Mouse (Mus musculus) monocyte, adult 5-6 weeks (primary cell): ENCODE measurements around the gene Aldh3a1. TPM values are rescaled to one million over a fixed set of nuclear protein-coding genes. Genes with fewer than 3 reads are reported as not detected.

Experiments used
- ATAC-seq: fragments of 153-309, 156-312 bp; replicated peaks from 2 replicates; pipeline ENCODE4 v1.8.0; 2017; ENCODE audit warnings: mild to moderate bottlenecking; ENCODE audit not compliant: low TSS enrichment, insufficient number of reproducible peaks, severe bottlenecking, poor library complexity, low FRiP score
- total RNA-seq: library from RNA; stranded (forward); fragments of 200-1000, 200-491, 200-594 nt; gene quantifications from 3 replicates; pipeline ENCODE4 v1.2.3, GENCODE M21; 2017

Gene Aldh3a1
- total RNA-seq, 1 experiment from 2014 or later, result not detected

DNA sequence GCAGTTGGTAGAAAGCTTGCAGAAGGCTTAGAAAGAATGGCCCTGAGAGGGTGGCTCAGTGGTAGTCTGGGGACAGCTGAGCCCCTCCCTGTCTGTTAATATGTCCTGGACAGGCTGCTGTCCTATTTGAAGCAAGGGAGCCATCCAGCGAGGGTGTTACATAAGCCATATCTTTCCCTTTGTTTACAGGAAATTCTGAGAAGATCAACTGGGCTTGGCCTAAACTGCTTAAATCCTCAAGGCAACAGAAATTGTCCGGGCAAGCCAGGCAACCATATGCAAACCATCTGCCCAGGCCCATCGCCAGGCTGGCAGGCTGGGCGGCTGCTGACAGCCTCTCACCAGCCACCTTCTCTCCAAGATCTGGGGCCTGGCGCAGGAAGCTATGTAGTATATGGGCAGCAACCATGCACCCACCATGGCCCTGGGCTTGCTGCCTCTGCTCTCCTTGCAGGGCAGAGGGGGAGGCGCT is 18.6 kb downstream of the Aldh3a1 start:
- ATAC-seq, result no peak

- ATAC-seq, result no peak
Measured at GRCm38 (mm10) chr11:61227816-61228215, 20.5 kb downstream of the Aldh3a1 start.

DNA sequence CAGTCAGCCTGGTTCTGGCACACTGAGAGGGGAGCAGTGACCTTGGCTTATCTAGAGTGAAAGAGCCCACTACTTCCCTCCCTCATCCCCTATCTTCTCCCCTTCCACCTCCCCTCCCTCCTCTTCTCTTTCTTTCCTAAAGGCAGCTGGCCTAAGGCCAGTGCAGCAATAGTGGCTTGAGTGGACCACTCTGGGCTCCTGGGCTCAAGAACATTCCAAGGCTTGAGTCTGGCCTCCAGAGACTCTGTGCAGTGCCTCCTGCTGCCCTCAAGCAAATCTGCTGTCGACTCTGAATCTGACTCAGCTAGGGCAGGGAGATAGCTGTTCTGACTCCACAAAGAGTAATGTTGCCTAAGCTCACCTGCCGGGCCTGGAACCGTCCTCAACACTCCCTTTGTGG is 21.1 kb downstream of the Aldh3a1 start:
- ATAC-seq, result no peak

GRCm38 (mm10) chr11:61231329-61231728 is 24.0 kb downstream of the Aldh3a1 start:
- peak; percentile 90 for ATAC-seq

GRCm38 (mm10) chr11:61234174-61234573 is 26.8 kb downstream of the Aldh3a1 start:
- ATAC-seq, result no peak

DNA sequence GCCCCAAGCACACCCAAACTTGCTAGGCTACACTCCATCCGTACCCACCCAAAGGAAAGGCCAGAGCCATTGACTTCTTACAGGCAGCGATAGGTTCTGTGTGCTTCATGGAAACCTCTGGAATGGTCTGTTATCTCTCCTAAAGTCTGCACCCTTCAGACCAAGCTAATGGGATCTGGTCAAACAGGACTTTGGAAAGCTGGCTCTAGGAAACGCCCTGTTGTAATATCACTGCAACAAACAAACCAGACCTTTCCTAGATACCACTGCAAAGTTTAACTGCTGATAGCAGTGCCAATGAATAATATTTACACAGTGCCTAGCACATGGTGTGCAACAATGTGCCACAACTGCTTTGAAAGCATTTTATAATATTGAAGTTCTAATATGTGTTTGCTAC is 28.7 kb downstream of the Aldh3a1 start:
- no peak for ATAC-seq

- ATAC-seq, result no peak
Measured at GRCm38 (mm10) chr11:61244406-61244805, 37.1 kb downstream of the Aldh3a1 start.

GRCm38 (mm10) chr11:61251741-61252140 is 44.4 kb downstream of the Aldh3a1 start:
- ATAC-seq, result no peak

- ATAC-seq, result no peak
Measured at GRCm38 (mm10) chr11:61252807-61253206, 45.5 kb downstream of the Aldh3a1 start.

DNA sequence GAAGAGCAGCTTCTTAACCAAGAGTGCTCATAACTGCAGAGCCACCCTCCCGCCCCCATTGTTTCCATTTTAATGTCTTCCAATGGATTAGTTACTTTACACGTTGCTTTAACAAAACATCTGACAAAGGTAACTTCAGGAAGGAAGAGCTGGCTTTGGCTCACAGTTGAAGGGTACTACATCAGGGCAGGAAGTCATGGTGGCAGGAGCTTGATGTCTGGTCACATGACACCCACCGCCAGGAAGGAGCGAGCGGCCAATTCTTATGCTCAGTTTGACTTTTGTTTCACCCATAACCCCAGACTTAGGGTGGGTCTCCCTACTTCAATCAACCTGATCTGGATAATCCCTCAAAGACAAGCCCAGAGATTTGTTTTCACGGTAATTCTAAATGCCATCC is 51.8 kb downstream of the Aldh3a1 start:
- no peak for ATAC-seq

GRCm38 (mm10) chr11:61262516-61262915 is 55.2 kb downstream of the Aldh3a1 start:
- ATAC-seq, result no peak

DNA sequence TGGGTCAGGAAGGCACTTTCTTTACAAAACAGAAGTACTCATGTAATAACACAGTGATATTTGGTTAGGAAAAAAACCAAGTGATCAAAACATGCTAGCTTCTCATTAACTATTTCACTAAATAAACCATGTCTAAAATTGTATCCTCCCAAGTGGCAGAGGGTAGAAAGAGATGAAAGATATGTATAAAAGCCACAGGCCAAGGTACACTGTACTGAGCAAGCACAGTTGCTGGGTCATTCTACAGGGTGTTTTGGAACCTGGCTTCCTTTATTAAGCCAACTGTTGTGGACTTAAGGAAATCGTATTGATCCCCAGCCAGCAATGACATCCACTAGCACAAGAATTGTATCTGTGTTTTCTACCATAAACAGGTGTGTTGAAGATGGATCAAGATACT is 56.5 kb downstream of the Aldh3a1 start:
- ATAC-seq, result no peak

DNA sequence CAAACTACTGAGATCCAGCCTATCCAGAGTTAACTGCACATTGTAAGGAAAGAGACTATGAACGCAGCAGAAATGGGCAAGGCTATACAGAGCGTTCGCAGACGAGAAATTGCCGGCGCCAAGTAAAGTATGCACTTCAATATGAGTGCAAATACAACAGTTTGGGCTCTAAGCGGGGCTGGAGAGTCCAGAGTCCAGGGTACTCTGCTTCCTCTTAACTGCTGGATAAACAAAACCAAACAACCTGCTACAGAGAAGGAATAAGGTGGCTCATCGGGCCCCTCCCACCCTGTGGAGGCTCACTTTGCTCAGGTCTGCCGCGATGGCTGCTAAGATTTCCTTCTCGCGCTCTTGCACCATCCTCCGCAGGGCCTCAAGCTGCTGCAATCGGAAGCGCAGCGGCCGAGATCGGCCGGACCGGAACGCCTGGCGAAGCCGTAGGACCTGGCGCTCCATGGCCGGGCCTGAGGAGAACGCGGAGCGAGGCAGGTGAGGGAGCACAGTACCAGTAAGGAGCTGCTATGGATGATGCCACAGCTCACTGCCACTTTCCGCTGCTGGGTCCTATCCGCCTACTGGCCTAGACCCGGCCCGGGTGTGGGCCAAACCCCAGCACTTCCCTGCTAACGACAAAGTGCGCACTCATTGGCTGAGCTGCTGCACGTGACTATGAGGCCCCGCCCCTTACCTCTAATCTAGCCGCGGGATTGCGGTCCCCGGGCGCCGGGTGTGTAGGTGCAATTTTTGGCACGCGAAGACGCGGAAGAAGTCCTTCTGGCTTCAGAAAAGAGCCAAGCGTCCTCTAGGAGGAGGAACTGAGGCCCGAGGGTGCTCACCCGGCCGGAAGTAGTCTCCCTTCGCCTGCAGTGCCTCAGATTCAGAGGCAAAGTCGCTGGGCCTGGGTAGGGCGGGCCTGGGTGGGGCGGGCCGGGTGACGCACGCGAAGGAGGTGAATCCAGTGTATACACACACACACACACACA is 59.5 kb downstream of the Aldh3a1 start, which contains the start of gene Aldh3a2:
Aldh3a2 (minus strand) TSS at position 914 of the 983 bp plus-strand sequence.
- ATAC-seq, result peak; percentile 98

Other genes with a start within 250 kb of the Aldh3a1 start
- not detected in 3 replicates for gene Kcnj12, start 185.0 kb upstream of the Aldh3a1 start, total RNA-seq
- 39.9 to 75.6 TPM (median 53.5 TPM) in 3 replicates for gene Tnfrsf13b, start 80.8 kb upstream of the Aldh3a1 start, total RNA-seq
- 40.7 to 65.8 TPM (median 44.4 TPM) in 3 replicates for gene Usp22, start 32.5 kb upstream of the Aldh3a1 start, total RNA-seq
- 54.7 to 73.1 TPM (median 66.9 TPM) in 3 replicates for gene Aldh3a2, start 59.9 kb downstream of the Aldh3a1 start, total RNA-seq
- not detected in 3 replicates for gene Slc47a2, start 135.3 kb downstream of the Aldh3a1 start, total RNA-seq
- gene Slc47a1, start 170.8 kb downstream of the Aldh3a1 start, total RNA-seq, result not detected in 3 replicates
- not detected in 3 replicates for gene Rnf112, start 246.6 kb downstream of the Aldh3a1 start, total RNA-seq